Mouse (Mus musculus) layer of hippocampus, adult 8-10 months (tissue): ENCODE results near the gene Pdk1. TPM values are rescaled to one million over a fixed set of nuclear protein-coding genes. Genes with fewer than 3 reads are reported as not detected.

Source experiments
- DNase-seq, 2 experiments: peaks; one replicate each; pipeline ENCODE4 v3.0.0; 2022; ENCODE audit warnings: low spot score in 2 of 2
- total RNA-seq, 4 experiments: library from RNA; stranded (reverse); gene quantifications; 2 replicates each; pipeline ENCODE4 v1.2.4; 2022

Pdk1 gene
- total RNA-seq, 4 experiments from 2014 or later = 41.2 to 50.9 (median 47.0) TPM

- DNase-seq = peak in 1 of 2 experiments; percentile 35
Observed at GRCm38 (mm10) chr2:71936711-71937110, 63.7 kb downstream of the Pdk1 start.

DNA sequence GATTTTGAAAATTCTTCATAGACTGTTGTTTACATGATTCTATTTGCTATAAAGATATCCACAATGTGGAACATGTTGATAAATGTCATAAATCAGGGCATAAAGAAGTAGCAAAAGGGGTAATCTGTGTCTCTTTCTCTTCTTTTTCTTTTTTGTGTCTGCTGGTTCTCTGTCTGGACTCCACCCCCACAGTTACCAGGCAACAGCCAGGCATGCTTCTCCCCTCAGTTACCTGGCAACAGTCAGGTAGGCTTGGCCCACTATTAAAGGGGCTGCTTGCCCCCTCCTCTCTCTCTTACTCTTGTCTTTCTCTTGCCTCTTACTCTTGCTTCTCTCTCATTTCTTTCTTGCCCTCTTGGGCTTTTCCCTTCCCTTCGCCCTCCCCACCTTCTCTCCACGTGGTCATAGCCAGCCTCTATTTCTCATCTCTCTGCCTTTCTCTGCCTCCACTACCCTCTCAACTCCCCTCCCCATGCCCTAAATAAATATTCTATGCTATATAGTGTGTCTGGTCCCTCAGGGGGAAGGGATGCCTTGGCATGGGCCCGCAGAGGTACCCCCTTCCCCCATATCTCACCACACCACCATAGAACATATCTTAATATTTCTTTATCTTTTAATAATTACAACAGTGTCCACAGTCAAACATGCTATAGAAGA, 64.8 kb downstream of the Pdk1 start:
- DNase-seq = no peak

GRCm38 (mm10) chr2:71938716-71939393, 65.8 kb downstream of the Pdk1 start:
- DNase-seq = no peak

DNA sequence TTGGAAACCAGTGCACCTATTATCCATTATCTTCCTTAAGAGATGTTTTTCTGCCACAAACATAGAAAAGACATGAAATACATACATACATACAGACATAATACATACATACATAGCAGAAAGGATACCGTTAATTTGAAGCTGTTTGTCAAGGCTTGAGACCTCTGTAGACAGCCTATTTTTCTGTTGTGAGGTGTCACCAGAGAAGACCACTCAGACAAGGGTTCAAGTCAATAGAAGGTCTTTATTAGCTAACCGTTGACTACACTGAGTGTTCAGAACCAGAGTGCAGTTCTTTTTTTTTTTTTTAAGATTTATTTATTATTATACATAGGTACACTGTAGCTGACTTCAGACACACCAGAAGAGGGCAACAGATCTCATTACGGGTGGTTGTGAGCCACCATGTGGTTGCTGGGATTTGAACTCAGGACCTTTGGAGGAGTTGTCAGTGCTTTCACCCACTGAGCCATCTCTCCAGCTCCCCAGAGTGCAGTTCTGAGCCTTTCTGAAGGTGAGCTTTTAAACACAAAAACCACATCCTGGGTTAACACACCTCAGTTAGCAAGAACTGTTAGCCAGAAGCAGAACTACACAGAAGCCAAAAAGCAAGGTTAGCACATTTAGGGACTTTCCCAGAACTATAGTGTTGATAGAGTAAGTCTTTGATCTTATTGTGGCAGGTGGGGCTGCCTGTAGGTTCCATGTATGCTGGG, 68.1 kb downstream of the Pdk1 start:
- DNase-seq = no peak

- no peak for DNase-seq
Observed at GRCm38 (mm10) chr2:71941721-71942087, 68.7 kb downstream of the Pdk1 start.

DNA sequence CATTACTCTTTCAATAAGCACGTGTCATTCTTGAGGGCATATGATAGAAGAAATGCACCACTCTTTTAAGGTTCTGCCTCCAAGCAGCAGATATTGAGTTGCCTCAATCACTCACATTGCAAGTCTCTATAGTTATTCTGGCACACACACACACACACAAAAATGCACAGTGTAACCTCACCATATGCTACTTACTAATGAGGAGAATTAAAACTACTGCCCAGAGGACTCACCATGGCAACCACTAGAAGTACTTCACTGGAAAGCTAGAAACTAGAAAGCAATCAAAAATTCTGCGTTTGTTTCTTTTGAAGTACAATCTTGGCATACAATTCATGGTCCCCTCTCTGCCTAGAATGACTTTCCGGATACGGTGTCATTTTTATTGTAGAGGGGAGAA, 78.2 kb downstream of the Pdk1 start:
- no peak for DNase-seq

Other genes with a start within 250 kb of the Pdk1 start
- 10 to 100 TPM; 24.9 to 37.5 (median 30.5) TPM for gene Itga6, start 127.6 kb upstream of the Pdk1 start, total RNA-seq
- gene Rapgef4, start 108.0 kb downstream of the Pdk1 start, total RNA-seq = 100 to 1,000 TPM; 363 to 430 (median 401) TPM